Mouse (Mus musculus) thymus, adult 2 months (tissue): ENCODE measurements around the gene AU021092. TPM values are rescaled to one million over a fixed set of nuclear protein-coding genes. Genes with fewer than 3 reads are reported as not detected.

ENCODE experiments used
- DNase-seq: peaks from one replicate; pipeline ENCODE4 v3.0.0; 2021
- H3K27ac ChIP-seq: fragments of 200-500 bp; 2 replicates; pipeline ENCODE4 v1.5.1; 2012; ENCODE audit warnings: low read length, control low read depth; ENCODE audit not compliant: control insufficient read depth, insufficient read depth
- H3K27me3 ChIP-seq: fragments of 200-500 bp; 2 replicates; pipeline ENCODE4 v1.6.1; 2012; ENCODE audit warnings: mild to moderate bottlenecking, low read length, moderate library complexity, mixed read lengths; ENCODE audit not compliant: control insufficient read depth, insufficient read depth
- H3K36me3 ChIP-seq: fragments of 200-500 bp; 2 replicates; pipeline ENCODE4 v1.6.1; 2012; ENCODE audit warnings: mild to moderate bottlenecking, low read length, moderate library complexity; ENCODE audit not compliant: control insufficient read depth, insufficient read depth
- H3K4me1 ChIP-seq: fragments of 200-500 bp; replicated peaks from 2 replicates; pipeline ENCODE4 v1.6.1; 2012; ENCODE audit warnings: low read length; ENCODE audit not compliant: control insufficient read depth, insufficient read depth
- H3K4me3 ChIP-seq: fragments of 200-500 bp; 2 replicates; pipeline ENCODE4 v1.5.1; 2012; ENCODE audit warnings: mild to moderate bottlenecking, low read length, control low read depth, moderate library complexity; ENCODE audit not compliant: control insufficient read depth, insufficient read depth
- CTCF ChIP-seq: fragments of 200-500 bp; IDR thresholded peaks from 2 replicates; pipeline ENCODE4 v1.5.1; 2012; ENCODE audit warnings: mild to moderate bottlenecking, control low read depth, low read length, moderate library complexity, borderline replicate concordance; ENCODE audit not compliant: control insufficient read depth, poor library complexity, insufficient read depth; ENCODE audit errors: extremely low read depth
- POLR2A ChIP-seq: fragments of 200-500 bp; IDR thresholded peaks from 2 replicates; pipeline ENCODE4 v1.6.1; 2012; ENCODE audit warnings: mild to moderate bottlenecking, low read length, control low read depth, moderate library complexity; ENCODE audit not compliant: control insufficient read depth, poor library complexity, insufficient read depth; ENCODE audit errors: extremely low read depth
- WGBS: fragments of 180-500 bp; shearing (Covaris S2); methylation state at CpG from one replicate; pipeline ENCODE4 v1.1.7; 2018; 5-methylcytosine and 5-hydroxymethylcytosine counted together
- polyA plus RNA-seq: library from polyadenylated mRNA; depleted of rRNA; stranded (reverse); fragments of >200 nt; gene quantifications from 2 replicates; pipeline ENCODE4 v1.2.3, GENCODE M21; 2012; rRNA removed

Gene AU021092
- polyA plus RNA-seq, 1 experiment: 2.8 TPM

GRCm38 (mm10) chr16:5183310-5183975, 38.7 kb downstream of the AU021092 start:
- no peak for TF ChIP-seq CTCF
- no peak for TF ChIP-seq POLR2A
- H3K27ac ChIP-seq: no peak overlapping the region
- H3K27me3 ChIP-seq: no peaks in the 10 kb centered on the region
- H3K4me3 ChIP-seq: no peak overlapping the region
- no peaks in the 10 kb centered on the region for H3K4me1 ChIP-seq
- WGBS: 90% methylated on average over 18 of the region's 18 CpGs
- no peaks in the 10 kb centered on the region for H3K36me3 ChIP-seq
- no peak for DNase-seq

- H3K36me3 ChIP-seq: no peaks in the 10 kb centered on the region
- WGBS: 93% methylated on average over 6 of the region's 6 CpGs
- no peaks in the 10 kb centered on the region for H3K4me1 ChIP-seq
- no peak overlapping the region for H3K4me3 ChIP-seq
- TF ChIP-seq POLR2A: no peak
- no peak for TF ChIP-seq CTCF
- no peaks in the 10 kb centered on the region for H3K27me3 ChIP-seq
- no peak for DNase-seq
- H3K27ac ChIP-seq: no peak overlapping the region
Observed at GRCm38 (mm10) chr16:5172636-5173035, 49.5 kb downstream of the AU021092 start.

DNA sequence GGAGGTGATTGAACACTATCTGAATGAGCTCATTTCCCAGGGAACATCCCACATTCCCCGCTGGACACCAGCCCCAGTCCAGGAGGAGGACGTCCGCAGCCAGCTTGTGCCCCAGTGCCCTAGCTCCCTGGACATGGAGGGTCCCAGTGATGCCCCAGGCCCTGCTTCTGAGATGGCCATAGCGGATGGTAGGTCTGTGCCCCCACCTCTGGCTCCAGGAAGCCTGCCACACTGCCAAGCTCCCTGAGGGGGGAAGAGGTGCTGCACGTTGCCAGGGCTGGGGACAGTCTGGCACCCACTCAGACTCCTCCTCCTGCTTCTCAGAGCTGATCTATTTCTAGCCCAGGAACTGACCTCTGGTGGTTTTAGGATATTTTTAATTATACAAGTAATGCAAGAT, 53.3 kb downstream of the AU021092 start:
- Histone ChIP-seq H3K36me3 (no peaks in the 10 kb centered on the region), H3K4me3 (no peak overlapping the region), H3K4me1 (no peaks in the 10 kb centered on the region), H3K27me3 (no peaks in the 10 kb centered on the region), H3K27ac (no peak overlapping the region)
- DNase-seq: no peak
- WGBS: 77% methylated on average over 5 of the region's 5 CpGs
- TF ChIP-seq CTCF: no peak
- no peak for TF ChIP-seq POLR2A

- H3K27ac ChIP-seq: no peak overlapping the region
- DNase-seq: no peak
- no peaks in the 10 kb centered on the region for H3K27me3 ChIP-seq
- H3K4me1 ChIP-seq: no peaks in the 10 kb centered on the region
- 96% methylated on average over 2 of the region's 2 CpGs for WGBS
- H3K4me3 ChIP-seq: no peak overlapping the region
- no peaks in the 10 kb centered on the region for H3K36me3 ChIP-seq
- TF ChIP-seq POLR2A (no peak), CTCF (no peak)
Observed at GRCm38 (mm10) chr16:5168038-5168437, 54.1 kb downstream of the AU021092 start.

DNA sequence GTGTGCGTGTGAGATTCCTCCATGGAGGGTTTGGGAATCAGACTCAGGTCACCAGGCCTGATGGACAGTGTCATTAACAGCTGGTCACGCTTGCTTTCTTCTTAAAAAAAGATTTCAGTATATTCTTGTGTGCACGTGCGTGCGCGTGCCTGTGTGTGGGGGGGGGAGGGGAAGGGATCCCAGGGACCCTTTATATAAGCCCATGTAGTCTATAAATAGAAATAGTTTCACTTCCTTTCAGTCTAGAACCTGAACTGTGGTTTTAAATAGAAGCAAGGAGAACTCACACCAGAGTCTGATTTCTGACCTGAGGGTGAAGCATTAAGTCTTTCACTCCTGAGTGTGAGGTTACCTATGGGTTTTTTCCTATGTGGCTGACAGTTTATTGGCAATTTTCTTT, 57.8 kb downstream of the AU021092 start:
- WGBS: 29% methylated on average over 6 of the region's 6 CpGs
- H3K4me1 ChIP-seq: no peaks in the 10 kb centered on the region
- H3K4me3 ChIP-seq: no peak overlapping the region
- H3K27me3 ChIP-seq: no peaks in the 10 kb centered on the region
- TF ChIP-seq CTCF (no peak), POLR2A (no peak)
- H3K36me3 ChIP-seq: no peaks in the 10 kb centered on the region
- DNase-seq: no peak
- H3K27ac ChIP-seq: no peak overlapping the region

Other genes starting within 250 kb of the AU021092 start
- gene Sept12, start 224.4 kb downstream of the AU021092 start, polyA plus RNA-seq: 0.15 and 0.44 TPM in 2 replicates
- gene Smim22, start 215.0 kb downstream of the AU021092 start, polyA plus RNA-seq: 3.4 and 4.6 TPM in 2 replicates
- 117 and 142 TPM in 2 replicates for gene Rogdi, start 208.7 kb downstream of the AU021092 start, polyA plus RNA-seq
- gene Glyr1, start 172.4 kb downstream of the AU021092 start, polyA plus RNA-seq: 103 and 105 TPM in 2 replicates
- gene Ubn1, start 172.2 kb downstream of the AU021092 start, polyA plus RNA-seq: 106 and 110 TPM in 2 replicates
- 1.0 and 1.3 TPM in 2 replicates for gene Ppl, start 89.9 kb downstream of the AU021092 start, polyA plus RNA-seq
- gene Sec14l5, start 75.2 kb downstream of the AU021092 start, polyA plus RNA-seq: 1.5 and 2.0 TPM in 2 replicates
- 54.8 and 59.7 TPM in 2 replicates for gene Nagpa, start 18.3 kb downstream of the AU021092 start, polyA plus RNA-seq
- 61.7 and 71.7 TPM in 2 replicates for gene Alg1, start 11.3 kb upstream of the AU021092 start, polyA plus RNA-seq
- 32.2 and 34.6 TPM in 2 replicates for gene Eef2kmt, start 33.7 kb upstream of the AU021092 start, polyA plus RNA-seq